Mouse (Mus musculus) lung, adult 2 months (tissue): Measurements from ENCODE around the gene Pus7.
"Not testable (repeated sequence)": the region's sequence is repeated elsewhere in the genome, so short reads cannot be mapped to it uniquely, and the experiment has no call there.

ENCODE experiments used
- CTCF ChIP-seq: fragments of 200-500 bp; IDR thresholded peaks from 2 replicates; pipeline ENCODE4 v1.5.1; 2011; ENCODE audit warnings: mild to moderate bottlenecking, low read length, control low read depth; ENCODE audit not compliant: insufficient read depth
- POLR2A ChIP-seq: fragments of 200-500 bp; IDR thresholded peaks from 2 replicates; pipeline ENCODE4 v1.6.1; 2011; ENCODE audit warnings: low read depth, mild to moderate bottlenecking, control low read depth, low read length, borderline replicate concordance; ENCODE audit errors: extremely low read depth

GRCm38 (mm10) chr5:23706601-23707597, 76.6 kb downstream of the Pus7 start:
- TF ChIP-seq POLR2A, CTCF: not testable (repeated sequence)
